Mouse (Mus musculus): ENCODE data around the gene Flna. TPM values are rescaled to one million over a fixed set of nuclear protein-coding genes. Genes with fewer than 3 reads are reported as not detected.

Gene Flna
- total RNA-seq (2021), result 100 to 1,000 TPM; 133 to 154 TPM
- long read RNA-seq, experiment 1, full-length matches to known transcripts, result 2 of 16 reads
- long read RNA-seq, experiment 1, partial matches to known transcripts, result 11 of 16 reads
- long read RNA-seq, experiment 1, other reads (novel, unspliced or antisense), result 3 of 16 reads
- long read RNA-seq, experiment 2, full-length matches to known transcripts, result 1 of 14 reads
- long read RNA-seq, experiment 2, partial matches to known transcripts, result 8 of 14 reads
- long read RNA-seq, experiment 2, other reads (novel, unspliced or antisense), result 5 of 14 reads

GRCm38 (mm10) chrX:74249615-74250014 is at the start of gene Flna:
Flna (minus strand) TSS chrX:74249820.
- peak; percentile 31 to 47 for DNase-seq (ENCODE audit: low spot score in 2 of 2)

- DNase-seq (ENCODE audit: low spot score in 2 of 2), result no peak
Observed at GRCm38 (mm10) chrX:74298348-74298747, 48.7 kb upstream of the Flna start.

- DNase-seq (ENCODE audit: low spot score in 2 of 2), result peak; percentile 90 to 95
Observed at GRCm38 (mm10) chrX:74296538-74297448, 47.2 kb upstream of the Flna start, which contains the start of gene Atp6ap1. Atp6ap1 (plus strand) TSS chrX:74297097.

- DNase-seq (ENCODE audit: low spot score in 2 of 2), result no peak
Observed at GRCm38 (mm10) chrX:74293431-74293830, 43.8 kb upstream of the Flna start.

- no peak for DNase-seq (ENCODE audit: low spot score in 2 of 2)
Observed at GRCm38 (mm10) chrX:74283092-74283437, 33.4 kb upstream of the Flna start.

GRCm38 (mm10) chrX:74282395-74283091 is 32.9 kb upstream of the Flna start:
- DNase-seq (ENCODE audit: low spot score in 2 of 2), result peak; percentile 78 to 88

GRCm38 (mm10) chrX:74281732-74282394 is 32.2 kb upstream of the Flna start, which contains the start of the genes Taz and Dnase1l1:
Taz (plus strand) TSS chrX:74281912.
Dnase1l1 (minus strand) TSS chrX:74282337.
- peak in 1 of 2 experiments; percentile 23 for DNase-seq (ENCODE audit: low spot score in 2 of 2)

GRCm38 (mm10) chrX:74281041-74281731 is 31.6 kb upstream of the Flna start:
- no peak for DNase-seq (ENCODE audit: low spot score in 2 of 2)

GRCm38 (mm10) chrX:74277916-74278315 is 28.3 kb upstream of the Flna start:
- DNase-seq (ENCODE audit: low spot score in 2 of 2), result no peak

- DNase-seq (ENCODE audit: low spot score in 2 of 2), result no peak
Observed at GRCm38 (mm10) chrX:74273422-74274322, 24.1 kb upstream of the Flna start.

- peak in 1 of 2 experiments; percentile 11 for DNase-seq (ENCODE audit: low spot score in 2 of 2)
Observed at GRCm38 (mm10) chrX:74270902-74271551, 21.4 kb upstream of the Flna start.

GRCm38 (mm10) chrX:74270062-74270901 is 20.7 kb upstream of the Flna start, which contains the start of gene Rpl10:
Rpl10 (plus strand) TSS chrX:74270812.
- DNase-seq (ENCODE audit: low spot score in 2 of 2), result peak; percentile 87 to 94

GRCm38 (mm10) chrX:74269736-74270061 is 20.1 kb upstream of the Flna start:
- no peak for DNase-seq (ENCODE audit: low spot score in 2 of 2)

- no peak for DNase-seq (ENCODE audit: low spot score in 2 of 2)
Observed at GRCm38 (mm10) chrX:74257746-74258145, 8.1 kb upstream of the Flna start.

- no peak for DNase-seq (ENCODE audit: low spot score in 2 of 2)
Observed at GRCm38 (mm10) chrX:74254888-74255565, 5.4 kb upstream of the Flna start.

GRCm38 (mm10) chrX:74254153-74254887 is 4.7 kb upstream of the Flna start, which contains the start of gene Emd:
Emd (plus strand) TSS chrX:74254687.
- DNase-seq (ENCODE audit: low spot score in 2 of 2), result peak; percentile 76 to 91

All from layer of hippocampus, postnatal 14 days (tissue).